Mouse (Mus musculus) kidney, embryonic 14.5 days (tissue): ENCODE results near the gene Rab33b. TPM values are rescaled to one million over a fixed set of nuclear protein-coding genes. Genes with fewer than 3 reads are reported as not detected.
A peak's percentile ranks its signal among the peaks of the same experiment; 100 is the strongest.

Experiments used
- ATAC-seq: fragments of 200-750 bp; cut with Nextera tagmentation; 2 replicates; pipeline ENCODE4 v1.8.0; 2017; ENCODE audit warnings: moderate number of reproducible peaks, mild to moderate bottlenecking, moderate TSS enrichment, moderate library complexity; ENCODE audit not compliant: low FRiP score, low TSS enrichment
- H3K27ac ChIP-seq: fragments of 300-500 bp; sonication (generic); 2 replicates; pipeline ENCODE4 v1.5.1; 2014; ENCODE audit warnings: low read depth, mild to moderate bottlenecking, low read length, moderate library complexity, mixed read lengths
- H3K27me3 ChIP-seq: fragments of 300-500 bp; sonication (generic); 2 replicates; pipeline ENCODE4 v1.6.1; 2014; ENCODE audit warnings: mild to moderate bottlenecking, low read length; ENCODE audit not compliant: control insufficient read depth, insufficient read depth
- H3K36me3 ChIP-seq: fragments of 300-500 bp; sonication (generic); 2 replicates; pipeline ENCODE4 v1.6.1; 2014; ENCODE audit warnings: low read length, mixed read lengths; ENCODE audit not compliant: control insufficient read depth, insufficient read depth
- H3K4me1 ChIP-seq: fragments of 300-500 bp; sonication (generic); 2 replicates; pipeline ENCODE4 v1.6.1; 2014; ENCODE audit warnings: low read length, mixed read lengths; ENCODE audit not compliant: control insufficient read depth, insufficient read depth
- H3K4me2 ChIP-seq: fragments of 300-500 bp; sonication (generic); replicated peaks from 2 replicates; pipeline ENCODE4 v1.6.1; 2014; ENCODE audit warnings: low read depth, mild to moderate bottlenecking, low read length
- H3K4me3 ChIP-seq: fragments of 300-500 bp; sonication (generic); 2 replicates; pipeline ENCODE4 v1.5.1; 2014; ENCODE audit warnings: mild to moderate bottlenecking, low read length
- H3K9ac ChIP-seq: fragments of 300-500 bp; sonication (generic); 2 replicates; pipeline ENCODE4 v1.6.1; 2014; ENCODE audit warnings: low read depth, mild to moderate bottlenecking, low read length, moderate library complexity
- H3K9me3 ChIP-seq: fragments of 300-500 bp; sonication (generic); 2 replicates; pipeline ENCODE4 v1.6.1; 2016; ENCODE audit warnings: low read length; ENCODE audit not compliant: control insufficient read depth
- WGBS: fragments of 180-500 bp; shearing (Covaris S2); extraction: QIAGEN DNeasy Blood & Tissue Kit; methylation state at CpG from one replicate; pipeline ENCODE4 v1.1.7; 2014; 5-methylcytosine and 5-hydroxymethylcytosine counted together
- polyA plus RNA-seq: library from polyadenylated mRNA; unstranded; fragments of >200 nt; fragmentation: Nextera tagmentation; extraction: Ambion mirVana; gene quantifications from 2 replicates; pipeline ENCODE4 v1.2.1, GENCODE M21; 2014

Rab33b gene
- polyA plus RNA-seq, 1 experiment from 2014 or later: 17.5 TPM

- WGBS: 83% methylated on average over 4 of the region's 4 CpGs
- no peak for ATAC-seq
Observed at GRCm38 (mm10) chr3:51499876-51500275, 16.2 kb downstream of the Rab33b start.

GRCm38 (mm10) chr3:51504385-51504952, 20.7 kb downstream of the Rab33b start:
- no peak for ATAC-seq
- H3K4me2 ChIP-seq: no peak overlapping the region
- no peaks in the 10 kb centered on the region for H3K4me1 ChIP-seq
- no peak overlapping the region for H3K27ac ChIP-seq
- 79% methylated on average over 11 of the region's 11 CpGs for WGBS
- H3K9ac ChIP-seq: no peak overlapping the region
- no peaks in the 10 kb centered on the region for H3K27me3 ChIP-seq
- no peak overlapping the region for H3K4me3 ChIP-seq
- no peaks in the 10 kb centered on the region for H3K9me3 ChIP-seq
- no peaks in the 10 kb centered on the region for H3K36me3 ChIP-seq

More at GRCm38 (mm10) chr3:51499876-51500275, 16.2 kb downstream of the Rab33b start:
- Histone ChIP-seq H3K4me2 (no peak overlapping the region), H3K27me3 (no peaks in the 10 kb centered on the region), H3K27ac (no peak overlapping the region), H3K4me3 (no peak overlapping the region), H3K9me3 (no peaks in the 10 kb centered on the region), H3K4me1 (no peaks in the 10 kb centered on the region), H3K36me3 (0 out of 2 replicates have a peak, but pooled peaks cover 2% of the 10 kb centered on the region), H3K9ac (no peak overlapping the region)

- Histone ChIP-seq H3K27ac (no peak overlapping the region), H3K36me3 (no peaks in the 10 kb centered on the region), H3K4me1 (no peaks in the 10 kb centered on the region), H3K9me3 (no peaks in the 10 kb centered on the region), H3K9ac (no peak overlapping the region), H3K4me3 (no peak overlapping the region), H3K4me2 (no peak overlapping the region), H3K27me3 (no peaks in the 10 kb centered on the region)
- WGBS: 51% methylated on average over 19 of the region's 19 CpGs
- ATAC-seq: no peak
Observed at GRCm38 (mm10) chr3:51505465-51505864, 21.7 kb downstream of the Rab33b start.

GRCm38 (mm10) chr3:51510903-51511302, 27.2 kb downstream of the Rab33b start:
- Histone ChIP-seq H3K4me1 (no peaks in the 10 kb centered on the region), H3K4me2 (no peak overlapping the region), H3K27ac (no peak overlapping the region), H3K9ac (no peak overlapping the region), H3K4me3 (no peak overlapping the region), H3K9me3 (no peaks in the 10 kb centered on the region), H3K27me3 (no peaks in the 10 kb centered on the region), H3K36me3 (no peaks in the 10 kb centered on the region)
- WGBS: 24% methylated on average over 8 of the region's 8 CpGs
- peak; percentile 54; the same call in 1 of the 2 replicates for ATAC-seq

- no peaks in the 10 kb centered on the region for H3K9me3 ChIP-seq
- no peak overlapping the region for H3K27ac ChIP-seq
- H3K4me3 ChIP-seq: no peak overlapping the region
- H3K4me1 ChIP-seq: no peaks in the 10 kb centered on the region
- no peaks in the 10 kb centered on the region; the same call in 1 of the 2 replicates for H3K36me3 ChIP-seq
- H3K4me2 ChIP-seq: no peak overlapping the region
- no peak overlapping the region for H3K9ac ChIP-seq
- WGBS: 96% methylated on average over 5 of the region's 5 CpGs
- no peaks in the 10 kb centered on the region for H3K27me3 ChIP-seq
- ATAC-seq: no peak
Observed at GRCm38 (mm10) chr3:51511983-51512382, 28.3 kb downstream of the Rab33b start.

GRCm38 (mm10) chr3:51517467-51517866, 33.7 kb downstream of the Rab33b start:
- no peak overlapping the region for H3K9ac ChIP-seq
- H3K36me3 ChIP-seq: peaks cover 8% of the 10 kb centered on the region; the same call in 1 of the 2 replicates
- H3K9me3 ChIP-seq: no peaks in the 10 kb centered on the region
- H3K4me3 ChIP-seq: no peak overlapping the region
- H3K4me1 ChIP-seq: 0 out of 2 replicates have a peak, but pooled peaks cover 6% of the 10 kb centered on the region
- no peak overlapping the region for H3K4me2 ChIP-seq
- no peaks in the 10 kb centered on the region for H3K27me3 ChIP-seq
- no peak for ATAC-seq
- H3K27ac ChIP-seq: no peak overlapping the region
- WGBS: 74% methylated on average over 4 of the region's 4 CpGs

GRCm38 (mm10) chr3:51517878-51518762, 34.4 kb downstream of the Rab33b start:
- no peaks in the 10 kb centered on the region for H3K9me3 ChIP-seq
- H3K36me3 ChIP-seq: peaks cover 14% of the 10 kb centered on the region; the same call in 1 of the 2 replicates
- ATAC-seq: peak; percentile 32; the same call in 1 of the 2 replicates
- H3K9ac ChIP-seq: no peak overlapping the region
- WGBS: 72% methylated on average over 12 of the region's 12 CpGs
- no peak overlapping the region for H3K4me2 ChIP-seq
- H3K4me3 ChIP-seq: no peak overlapping the region
- H3K27me3 ChIP-seq: no peaks in the 10 kb centered on the region
- peak overlapping the region; percentile 42; the same call in 1 of the 2 replicates for H3K27ac ChIP-seq
- H3K4me1 ChIP-seq: 0 out of 2 replicates have a peak, but pooled peaks cover 6% of the 10 kb centered on the region

GRCm38 (mm10) chr3:51518763-51519121, 35.0 kb downstream of the Rab33b start:
- H3K27me3 ChIP-seq: no peaks in the 10 kb centered on the region
- WGBS: 67% methylated on average over 8 of the region's 8 CpGs
- no peak overlapping the region for H3K4me3 ChIP-seq
- no peaks in the 10 kb centered on the region for H3K9me3 ChIP-seq
- peak overlapping the region; percentile 42; the same call in 1 of the 2 replicates for H3K27ac ChIP-seq
- H3K4me2 ChIP-seq: no peak overlapping the region
- no peak overlapping the region for H3K9ac ChIP-seq
- peaks cover 21% of the 10 kb centered on the region; the same call in 1 of the 2 replicates for H3K36me3 ChIP-seq
- H3K4me1 ChIP-seq: 0 out of 2 replicates have a peak, but pooled peaks cover 6% of the 10 kb centered on the region
- ATAC-seq: peak; percentile 28; the same call in 1 of the 2 replicates

GRCm38 (mm10) chr3:51521262-51521661, 37.5 kb downstream of the Rab33b start:
- Histone ChIP-seq H3K27me3 (no peaks in the 10 kb centered on the region), H3K4me3 (no peak overlapping the region), H3K4me1 (0 out of 2 replicates have a peak, but pooled peaks cover 6% of the 10 kb centered on the region), H3K9me3 (no peaks in the 10 kb centered on the region), H3K27ac (no peak overlapping the region), H3K4me2 (no peak overlapping the region), H3K36me3 (peaks cover 35% of the 10 kb centered on the region), H3K9ac (no peak overlapping the region)
- WGBS: 66% methylated on average over 14 of the region's 14 CpGs
- 0 out of 2 replicates have a peak, but pooled peaks have one; percentile 35 for ATAC-seq
